Mouse (Mus musculus) testis, adult 10 weeks (tissue): ENCODE data around the gene Kif22. TPM values are rescaled to one million over a fixed set of nuclear protein-coding genes. Genes with fewer than 3 reads are reported as not detected.

Experiments used
- polyA plus RNA-seq: library from polyadenylated mRNA; stranded (reverse); fragments of 350-450 nt; fragmentation: Illumina TruSeq; extraction: RNeasy Lipid Tissue Mini Kit (QIAGEN cat#74804); gene quantifications from one replicate; pipeline ENCODE4 v1.2.3, GENCODE M21; 2014; ENCODE audit warnings: low read depth, low replicate concordance

Gene Kif22
- 12.4 TPM for polyA plus RNA-seq

DNA sequence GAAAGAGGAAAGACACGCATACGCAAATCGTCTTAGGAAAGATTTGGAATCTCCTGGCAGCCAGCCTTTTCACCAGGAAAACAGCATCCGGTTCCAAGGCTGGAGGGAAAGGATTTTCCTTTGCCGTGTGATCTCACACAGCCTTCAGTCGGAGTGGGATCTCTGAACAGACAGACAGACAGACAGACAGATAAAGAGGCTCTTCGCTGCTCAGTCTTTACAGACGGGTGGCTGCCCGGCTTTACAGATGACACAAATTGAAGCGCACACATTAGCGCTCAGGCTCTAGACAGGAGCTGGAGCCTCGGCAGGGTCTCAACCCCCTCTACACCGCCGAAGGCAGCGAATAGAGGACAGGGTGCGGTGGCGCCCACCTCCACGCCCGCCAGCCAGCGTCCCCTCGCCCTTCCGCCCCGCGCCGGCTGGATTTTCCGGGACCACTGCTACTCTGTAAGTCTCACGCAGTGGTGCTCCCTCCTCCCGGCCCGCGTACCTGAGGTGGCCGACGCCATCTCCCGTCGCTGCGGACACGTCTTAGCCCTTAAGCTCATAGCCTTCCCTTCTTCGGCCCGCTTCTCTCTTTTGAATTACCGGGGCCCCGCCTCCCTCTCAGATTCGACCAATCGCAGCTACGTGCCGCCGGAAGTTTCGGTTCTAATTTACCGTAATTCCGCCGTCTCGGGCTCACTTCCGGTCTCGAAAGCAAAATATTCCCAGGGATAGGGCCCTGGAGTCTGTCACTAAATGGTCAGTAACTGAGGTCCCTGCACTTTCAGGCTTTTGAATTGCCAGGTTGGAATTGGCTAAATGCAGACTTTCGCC lies at the start of gene Kif22:
Gene Kif22, minus strand, starts transcription at position 621 of the 822 bp plus-strand sequence.

DNA sequence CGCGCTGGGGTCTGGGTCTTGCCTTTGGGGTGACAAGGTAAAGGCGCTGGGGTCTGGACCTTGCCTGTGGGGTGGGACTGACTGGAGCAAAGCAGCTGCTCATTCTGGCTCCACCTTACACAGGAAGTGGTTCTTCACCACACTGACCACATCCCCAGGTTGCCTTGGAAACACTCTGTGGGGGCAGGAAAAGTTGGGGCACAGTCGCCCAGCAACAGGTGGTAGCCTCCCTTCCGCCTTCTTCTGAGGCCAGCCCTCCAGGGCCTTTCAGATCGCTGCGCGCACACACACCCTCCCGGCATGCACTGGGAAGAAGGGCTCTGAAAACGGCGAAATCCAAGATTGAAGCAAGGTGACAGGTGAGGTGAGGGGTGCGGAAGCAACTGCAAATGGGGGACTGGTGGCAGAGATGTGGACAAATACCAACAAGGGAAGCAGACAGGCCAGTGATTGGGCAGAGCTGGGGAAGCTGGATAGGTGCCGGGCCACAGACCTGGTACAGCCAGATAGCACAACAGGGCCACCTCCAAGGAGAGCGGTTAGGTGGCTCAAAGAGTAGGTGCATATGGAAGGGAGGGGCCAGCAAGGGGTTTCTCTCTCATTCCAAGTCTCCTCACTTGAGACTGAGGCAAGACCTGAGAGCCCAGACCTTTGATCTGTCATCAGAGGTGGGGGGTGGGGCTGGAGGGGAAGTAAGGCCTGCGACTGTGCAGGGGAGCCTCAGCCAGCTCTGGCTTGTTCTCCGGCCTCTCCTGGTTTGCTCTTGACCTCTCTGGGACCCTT lies 49.0 kb upstream of the Kif22 start, which contains the start of gene AI467606:
Gene AI467606, plus strand, starts transcription at position 246 of the 783 bp plus-strand sequence.

DNA sequence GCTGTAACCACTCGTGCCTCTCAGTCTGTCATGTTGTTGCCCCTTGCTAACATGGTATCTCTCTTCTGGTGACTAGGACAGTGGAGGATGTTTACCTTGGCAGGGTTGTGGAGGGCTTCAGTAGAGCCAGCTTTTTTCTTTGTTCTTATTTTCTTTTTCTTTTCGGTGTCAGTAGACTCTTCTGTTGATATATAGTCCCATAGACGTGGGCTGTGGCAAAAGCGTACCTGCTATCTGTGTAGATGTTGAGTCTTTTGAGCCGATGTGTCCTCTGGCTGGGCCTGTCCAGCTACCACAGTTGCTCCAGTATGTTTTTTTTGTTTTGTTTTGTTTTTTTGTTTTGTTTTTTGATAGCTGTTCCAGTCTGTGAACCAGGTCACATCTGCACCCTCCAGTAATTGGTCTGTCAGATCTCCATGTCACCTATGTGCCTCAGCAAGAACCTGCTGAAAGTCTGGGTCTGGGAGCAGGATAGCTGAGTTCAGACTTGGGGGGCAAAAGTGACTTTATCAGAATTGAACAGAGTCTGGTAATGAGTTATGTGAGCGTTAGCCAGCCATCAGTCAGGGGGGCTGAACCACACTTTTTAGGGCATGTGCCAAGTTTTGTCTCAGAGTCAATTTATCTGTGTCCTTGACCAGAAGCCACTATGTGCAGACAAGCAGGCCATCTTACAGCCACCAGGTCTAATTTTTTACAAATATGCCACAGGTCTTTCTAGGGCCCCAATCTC lies 45.2 kb upstream of the Kif22 start, which contains the start of gene Zg16:
Gene Zg16, minus strand, starts transcription at position 51 of the 733 bp plus-strand sequence.

DNA sequence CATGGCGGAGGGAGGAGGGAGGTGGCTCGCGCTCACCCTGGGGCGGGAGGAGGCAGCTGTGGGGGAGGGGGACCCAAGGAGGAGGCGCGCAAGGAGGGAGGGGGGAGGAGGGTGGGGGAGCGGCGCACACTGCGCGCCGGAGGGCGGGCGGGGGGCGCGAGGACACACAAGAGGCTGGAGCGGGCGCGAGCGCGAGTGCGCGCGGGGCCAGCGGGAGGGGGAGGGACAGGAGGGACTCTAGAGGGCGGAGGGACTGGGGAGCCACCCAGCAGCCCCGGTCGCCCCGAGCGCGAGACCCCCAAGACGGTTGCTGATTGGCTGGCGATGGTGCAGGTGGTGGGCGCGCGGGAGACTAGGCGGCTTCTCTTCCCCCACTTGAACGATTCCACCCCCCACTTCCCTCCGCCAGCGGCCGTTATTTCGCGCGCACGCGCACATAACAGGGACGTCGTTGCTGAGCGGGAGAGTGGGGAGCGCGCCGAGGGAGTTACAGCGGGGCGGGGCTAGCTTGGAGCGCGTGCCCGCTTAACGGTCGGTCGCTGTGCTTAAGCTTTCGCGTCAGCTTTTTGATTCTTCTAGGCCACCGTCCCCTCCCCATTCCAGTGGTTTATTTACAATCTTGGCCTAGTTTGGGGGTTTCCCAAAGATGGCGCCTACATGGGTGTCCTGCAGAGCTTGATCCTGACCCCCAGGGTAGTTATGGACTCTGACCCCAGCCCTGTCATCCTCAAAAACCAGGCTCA lies 15.1 kb downstream of the Kif22 start, which contains the start of gene Maz:
Gene Maz, minus strand, starts transcription at position 54 of the 743 bp plus-strand sequence.

DNA sequence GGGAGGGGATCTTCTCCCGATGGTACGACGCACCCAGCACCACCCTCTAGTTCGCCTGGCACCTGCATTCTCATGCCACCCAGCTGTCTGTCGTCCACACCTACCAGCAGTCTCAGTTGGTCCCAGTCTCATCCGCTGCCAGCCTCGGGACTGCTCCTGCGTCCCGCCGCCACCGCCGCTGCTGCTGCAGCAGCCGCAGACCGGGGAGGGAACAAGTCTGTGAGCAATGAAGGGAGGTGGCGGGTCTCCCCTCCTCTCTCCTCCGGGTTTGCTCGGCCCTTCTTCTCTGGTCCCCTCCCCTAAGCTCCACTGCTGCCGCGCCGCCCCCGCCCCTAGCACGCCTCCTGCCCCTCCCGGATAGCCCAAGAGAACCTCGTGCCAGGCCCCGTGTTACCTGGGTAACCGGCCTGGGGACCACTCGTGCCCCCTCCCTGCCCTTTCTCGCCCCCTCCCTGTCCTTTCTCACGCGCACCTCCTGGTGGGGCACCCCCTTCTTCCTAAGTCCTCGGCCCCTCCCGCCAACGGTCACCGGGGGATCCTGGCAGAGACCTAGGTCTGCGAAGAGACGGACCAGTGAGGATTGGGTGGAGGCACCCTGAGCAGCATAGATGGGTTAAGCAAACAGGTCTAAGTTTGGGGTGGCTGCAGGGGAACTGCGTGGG lies 21.2 kb downstream of the Kif22 start, which contains the start of the genes Gm42742 and Prrt2:
Gene Gm42742, minus strand, starts transcription at position 197 of the 662 bp plus-strand sequence.
Gene Prrt2, minus strand, starts transcription at position 311 of the 662 bp plus-strand sequence.

DNA sequence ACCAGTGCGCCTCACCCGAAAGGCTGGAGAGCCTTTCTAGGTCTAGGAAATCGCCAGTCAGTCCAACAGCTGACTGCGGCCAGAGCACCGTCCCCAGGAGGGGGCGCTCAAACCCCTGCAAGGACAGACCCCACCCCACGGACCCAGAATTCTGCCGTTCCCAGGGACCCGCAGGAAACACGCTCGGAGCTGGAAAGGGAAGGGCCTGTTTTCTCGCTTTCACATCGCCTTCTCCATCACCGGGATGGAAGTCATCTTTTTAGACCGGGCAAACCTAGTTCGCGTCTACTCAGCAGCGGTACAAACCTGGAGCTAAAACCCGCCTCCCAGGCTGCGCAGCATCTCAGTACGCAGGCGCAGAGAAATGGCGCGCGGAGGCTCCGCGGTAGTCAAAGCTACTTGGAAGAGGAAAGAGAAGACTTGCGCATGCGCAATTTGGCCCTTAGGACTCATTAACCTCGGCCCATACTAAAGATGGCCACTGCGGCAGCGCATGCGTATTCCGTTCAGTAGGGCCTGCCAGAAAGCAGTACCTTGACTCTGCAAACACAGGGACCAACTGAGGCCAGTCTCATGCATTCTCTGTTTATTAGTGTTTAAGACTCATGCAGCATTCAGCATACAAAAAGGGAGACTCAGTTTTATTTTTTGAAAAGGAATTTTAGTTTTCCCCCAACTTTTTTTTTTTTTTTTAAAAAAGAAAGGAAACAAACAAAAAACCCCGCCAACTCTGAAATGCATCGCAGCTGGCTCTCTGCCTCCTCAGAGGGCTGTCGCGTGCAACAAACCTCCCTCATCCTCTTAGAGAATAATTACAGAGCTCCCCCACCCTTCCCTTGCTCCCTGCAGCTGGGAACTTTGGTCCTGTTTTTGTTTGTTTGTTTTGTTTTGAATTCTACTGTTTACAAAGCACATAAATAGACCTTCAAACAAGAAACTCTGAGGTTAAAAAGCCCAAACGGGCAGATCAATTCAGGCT lies 25.0 kb downstream of the Kif22 start, which contains the start of gene Pagr1a:
Gene Pagr1a, minus strand, starts transcription at position 382 of the 979 bp plus-strand sequence.

DNA sequence TGATC lies 26.0 kb downstream of the Kif22 start, which contains the start of gene Pagr1b:
Gene Pagr1b, minus strand, starts transcription at position 4 of the 5 bp plus-strand sequence.

DNA sequence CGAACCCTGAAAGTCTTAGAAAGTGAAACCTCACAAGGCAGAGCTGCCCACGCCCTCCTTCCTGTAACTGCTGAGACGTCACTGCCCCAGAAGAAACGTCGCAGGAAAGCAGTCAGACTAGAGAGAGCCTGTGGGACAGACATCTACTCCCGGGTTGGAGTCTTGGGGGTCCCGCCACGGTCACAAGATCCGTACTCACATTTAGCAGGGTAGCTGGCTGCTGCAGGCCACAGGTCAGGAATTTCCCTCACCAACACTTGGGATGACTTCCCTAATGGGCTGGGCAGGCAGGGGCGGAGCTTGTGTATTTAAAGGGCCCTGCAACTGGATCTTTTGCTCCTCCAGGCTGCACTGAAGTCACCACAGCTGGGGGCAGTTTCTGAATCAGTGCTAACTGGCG lies 28.0 kb downstream of the Kif22 start, which contains the start of gene Mvp:
Gene Mvp, minus strand, starts transcription at position 302 of the 400 bp plus-strand sequence.

Other genes with a start within 250 kb of the Kif22 start
- gene Ppp4c, start 250.0 kb downstream of the Kif22 start, polyA plus RNA-seq: 58.9 TPM
- 2.7 TPM for gene Fam57b, start 244.8 kb downstream of the Kif22 start, polyA plus RNA-seq
- 39.4 TPM for gene 4930451I11Rik, start 210.8 kb downstream of the Kif22 start, polyA plus RNA-seq
- 0.42 TPM for gene Doc2a, start 195.1 kb downstream of the Kif22 start, polyA plus RNA-seq
- 101 TPM for gene Hirip3, start 180.5 kb downstream of the Kif22 start, polyA plus RNA-seq
- gene Ino80e, start 180.1 kb downstream of the Kif22 start, polyA plus RNA-seq: 26.9 TPM
- gene Taok2, start 157.8 kb downstream of the Kif22 start, polyA plus RNA-seq: 7.7 TPM
- gene Tmem219, start 119.6 kb downstream of the Kif22 start, polyA plus RNA-seq: 5.4 TPM
- gene Kctd13, start 113.6 kb downstream of the Kif22 start, polyA plus RNA-seq: 9.1 TPM
- gene Asphd1, start 92.9 kb downstream of the Kif22 start, polyA plus RNA-seq: not detected
- 3.2 TPM for gene Sez6l2, start 91.9 kb downstream of the Kif22 start, polyA plus RNA-seq
- gene Cdipt, start 66.6 kb downstream of the Kif22 start, polyA plus RNA-seq: 7.6 TPM
- gene Cdiptos, start 66.4 kb downstream of the Kif22 start, polyA plus RNA-seq: 527 TPM
- gene Mvp, start 27.9 kb downstream of the Kif22 start, polyA plus RNA-seq: 0.11 TPM
- not detected for gene Pagr1b, start 26.0 kb downstream of the Kif22 start, polyA plus RNA-seq
- gene Pagr1a, start 25.1 kb downstream of the Kif22 start, polyA plus RNA-seq: not detected
- 0.80 TPM for gene Gm42742, start 21.4 kb downstream of the Kif22 start, polyA plus RNA-seq
- gene Prrt2, start 21.3 kb downstream of the Kif22 start, polyA plus RNA-seq: 0.22 TPM
- 14.6 TPM for gene Maz, start 15.4 kb downstream of the Kif22 start, polyA plus RNA-seq
- gene Zg16, start 44.9 kb upstream of the Kif22 start, polyA plus RNA-seq: not detected
- gene AI467606, start 48.9 kb upstream of the Kif22 start, polyA plus RNA-seq: 1.8 TPM
- gene Qprt, start 79.8 kb upstream of the Kif22 start, polyA plus RNA-seq: not detected
- gene Spn, start 95.4 kb upstream of the Kif22 start, polyA plus RNA-seq: 0.07 TPM
- gene Cd2bp2, start 153.6 kb upstream of the Kif22 start, polyA plus RNA-seq: 8.9 TPM
- gene Tbc1d10b, start 166.0 kb upstream of the Kif22 start, polyA plus RNA-seq: 1.6 TPM
- gene Mylpf, start 166.4 kb upstream of the Kif22 start, polyA plus RNA-seq: not detected
- 1.1 TPM for gene Zfp553, start 190.6 kb upstream of the Kif22 start, polyA plus RNA-seq
- gene Sept1, start 190.7 kb upstream of the Kif22 start, polyA plus RNA-seq: 0.53 TPM
- 6.9 TPM for gene Zfp771, start 201.8 kb upstream of the Kif22 start, polyA plus RNA-seq
- 0.62 TPM for gene Dctpp1, start 218.2 kb upstream of the Kif22 start, polyA plus RNA-seq
- 126 TPM for gene Sephs2, start 231.6 kb upstream of the Kif22 start, polyA plus RNA-seq